Mouse (Mus musculus) right cerebral cortex, adult 2 months (tissue): ENCODE measurements around the gene Clpb.

Experiments
- DNase-seq, 2 experiments: peaks; one replicate each; pipeline ENCODE4 v3.0.0; 2021 to 2022; ENCODE audit warnings: low spot score in 2 of 2

Clpb gene

DNA sequence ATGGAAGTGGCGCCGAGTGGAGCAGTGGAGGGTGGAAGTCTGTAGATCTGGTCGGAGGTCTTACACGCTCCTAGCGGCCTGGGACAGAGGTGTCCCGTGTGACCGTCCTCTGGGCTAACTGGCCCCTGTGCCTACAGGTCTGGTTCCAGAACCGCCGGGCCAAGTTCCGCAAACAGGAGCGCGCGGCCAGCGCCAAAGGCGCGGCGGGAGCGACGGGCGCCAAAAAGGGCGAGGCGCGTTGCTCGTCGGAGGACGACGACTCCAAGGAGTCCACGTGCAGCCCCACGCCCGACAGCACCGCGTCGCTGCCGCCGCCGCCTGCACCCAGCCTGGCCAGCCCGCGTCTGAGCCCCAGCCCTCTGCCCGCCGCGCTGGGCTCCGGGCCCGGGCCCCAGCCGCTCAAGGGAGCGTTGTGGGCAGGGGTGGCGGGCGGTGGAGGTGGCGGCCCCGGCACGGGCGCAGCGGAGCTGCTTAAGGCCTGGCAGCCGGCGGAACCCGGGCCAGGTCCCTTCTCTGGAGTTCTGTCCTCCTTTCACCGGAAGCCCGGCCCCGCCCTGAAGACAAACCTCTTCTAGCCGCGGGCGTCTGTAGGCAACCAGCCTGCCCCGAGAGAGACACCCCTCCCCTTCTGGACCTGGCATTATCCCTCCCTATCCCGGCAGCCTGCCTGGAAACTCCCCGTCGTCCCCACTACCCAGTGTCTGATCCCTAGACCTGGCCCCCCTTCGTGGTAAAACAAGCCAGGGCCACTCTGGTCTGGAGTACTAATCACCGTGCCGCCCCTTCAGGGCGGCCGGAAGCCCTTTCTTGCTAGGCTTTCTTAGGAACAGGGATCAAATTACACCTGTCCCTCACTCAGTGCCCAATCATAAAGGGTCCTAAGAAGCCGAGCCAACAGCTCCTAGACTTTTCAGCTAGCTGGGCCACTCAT lies 158.4 kb downstream of the Clpb start:
- no peak for DNase-seq

DNA sequence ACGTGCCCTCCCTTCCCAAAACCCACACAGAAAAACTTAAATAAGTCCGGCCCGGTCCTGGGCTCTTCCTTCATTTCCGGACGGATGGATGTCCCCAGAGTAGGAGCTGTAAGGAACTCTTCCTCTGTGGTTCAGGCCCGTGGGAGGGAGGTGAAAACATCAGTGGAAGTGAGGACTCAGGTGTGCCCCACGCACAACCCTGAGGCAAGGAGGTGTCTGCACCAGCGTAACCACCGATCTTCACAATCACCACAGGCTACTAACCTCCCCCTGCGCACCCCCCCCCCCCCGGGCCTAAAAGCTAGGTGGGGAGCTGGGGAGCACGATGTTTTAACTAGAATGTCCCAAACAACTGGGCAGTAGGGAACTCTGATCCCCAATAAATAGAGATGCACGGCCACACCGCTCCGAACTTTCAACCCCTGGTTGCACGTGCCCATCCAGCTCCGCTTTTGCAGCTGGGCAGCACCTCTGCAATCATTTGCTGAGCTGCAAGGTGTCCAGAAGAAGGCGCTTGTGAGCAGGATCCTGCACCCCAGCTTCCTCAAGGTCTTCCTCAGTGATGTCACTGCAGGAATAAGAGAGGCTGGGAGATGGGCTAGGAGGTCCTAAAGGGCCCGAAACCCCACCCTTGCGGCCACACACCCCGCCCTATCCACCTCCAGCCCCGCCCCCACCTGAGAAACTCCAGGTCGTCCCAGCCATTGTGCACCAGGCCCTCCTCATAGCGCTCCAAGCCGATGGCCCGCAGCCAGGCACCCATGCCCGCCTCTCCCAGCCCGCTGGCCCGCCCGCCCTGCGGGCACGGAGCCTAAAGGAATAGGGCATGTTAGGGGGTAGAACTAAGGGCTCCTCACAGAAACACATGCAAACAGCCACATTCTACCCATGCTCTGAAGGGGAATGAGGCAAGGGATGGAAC lies 159.7 kb downstream of the Clpb start:
- no peak for DNase-seq

DNA sequence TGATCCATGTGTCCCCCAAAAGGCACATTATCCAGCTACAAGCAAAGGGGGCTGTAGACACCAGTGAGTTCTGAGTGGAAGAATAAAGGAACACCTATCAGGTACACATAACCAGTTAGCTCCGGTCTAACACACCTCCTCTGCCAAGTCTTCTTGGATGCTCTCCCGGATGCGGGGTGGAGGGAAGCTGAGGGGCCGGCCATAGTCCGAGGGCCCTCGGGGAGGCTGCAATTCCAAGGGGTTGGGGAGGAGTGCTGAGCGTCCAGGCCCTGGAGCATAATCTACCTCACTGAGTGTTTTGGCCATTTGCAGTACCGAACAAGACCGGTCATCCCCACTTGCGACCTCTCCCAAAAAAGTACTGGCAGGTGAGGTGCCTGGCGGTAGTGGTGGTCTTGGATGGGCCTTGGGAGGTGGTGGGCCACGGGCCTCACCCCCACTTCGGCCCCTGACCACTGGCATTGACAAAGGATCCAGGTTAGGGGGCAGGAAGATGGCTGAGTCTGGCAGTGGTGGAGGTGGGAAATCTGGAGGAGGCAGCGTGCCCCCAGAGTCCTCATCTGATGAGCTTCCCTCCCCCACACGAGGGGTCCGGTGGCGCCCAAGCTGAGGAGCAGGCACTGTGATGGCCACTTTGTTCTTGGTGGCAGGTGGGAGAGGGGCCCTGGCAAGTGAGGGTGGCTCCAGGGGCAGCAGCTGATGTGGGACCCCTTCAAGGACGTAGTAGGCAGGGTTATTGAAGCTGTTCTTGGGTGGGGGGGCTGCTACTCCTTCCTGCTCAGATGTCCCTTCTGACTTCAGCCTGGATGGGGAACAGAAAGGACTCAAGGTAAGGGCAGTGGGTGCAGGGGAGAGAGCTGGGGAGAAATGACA lies 160.6 kb downstream of the Clpb start:
- no peak for DNase-seq

DNA sequence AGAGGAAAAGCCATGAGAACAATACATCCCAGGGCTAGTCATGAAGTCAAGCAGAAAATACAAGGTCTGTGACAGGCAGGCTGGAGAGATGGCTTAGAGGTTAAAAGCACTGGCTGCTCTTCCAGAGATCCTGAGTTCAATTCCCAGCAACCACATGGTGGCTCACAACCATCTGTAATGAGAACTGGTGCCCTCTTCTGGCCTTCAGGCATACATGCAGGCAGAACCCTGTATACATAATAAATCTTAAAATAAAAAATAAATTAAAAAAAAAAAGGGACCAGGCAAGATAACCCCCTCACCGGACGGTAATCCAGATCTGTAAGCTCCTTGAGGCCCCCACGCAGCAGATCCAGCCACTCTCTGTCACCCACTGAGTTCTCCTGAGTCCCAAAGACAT lies 166.9 kb downstream of the Clpb start:
- no peak for DNase-seq

DNA sequence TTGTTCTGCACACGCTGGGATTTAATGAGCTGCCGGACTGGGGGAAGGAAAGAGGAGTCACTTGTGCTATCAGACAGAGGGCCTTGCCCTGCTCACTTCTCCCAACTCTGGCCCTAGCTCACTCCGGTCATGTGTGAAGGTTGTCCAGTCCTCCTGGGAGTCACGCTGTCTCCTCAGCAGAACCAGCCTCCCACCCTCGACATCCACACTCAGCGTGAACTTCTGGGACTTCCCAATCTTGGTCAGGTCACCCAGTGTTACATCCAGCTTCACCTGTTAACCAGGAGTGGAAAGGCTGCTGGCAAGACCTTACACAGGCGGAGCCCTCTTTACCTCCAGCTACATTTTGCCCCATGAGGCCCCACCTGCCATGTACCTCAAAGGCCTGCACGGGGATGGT lies 168.0 kb downstream of the Clpb start:
- no peak for DNase-seq

DNA sequence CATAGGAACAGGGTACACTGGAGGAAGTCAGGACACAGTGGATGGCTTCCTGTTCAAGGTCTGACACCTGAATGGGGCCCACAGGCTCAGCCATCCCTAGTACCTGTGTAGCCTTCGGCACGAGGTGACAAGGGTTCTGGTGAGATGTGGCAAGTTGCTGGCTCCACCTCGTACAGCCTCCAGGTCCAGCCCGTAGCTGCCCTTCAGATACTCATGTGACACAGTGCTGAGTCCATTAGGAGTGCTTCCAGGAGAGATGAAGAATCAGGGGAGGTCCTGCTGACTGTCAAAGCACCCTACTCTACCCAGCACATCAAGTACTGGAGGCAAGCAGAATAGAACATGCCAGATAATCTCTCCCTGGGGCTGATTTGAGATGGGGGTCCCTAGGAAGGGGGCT lies 168.9 kb downstream of the Clpb start:
- no peak for DNase-seq

DNA sequence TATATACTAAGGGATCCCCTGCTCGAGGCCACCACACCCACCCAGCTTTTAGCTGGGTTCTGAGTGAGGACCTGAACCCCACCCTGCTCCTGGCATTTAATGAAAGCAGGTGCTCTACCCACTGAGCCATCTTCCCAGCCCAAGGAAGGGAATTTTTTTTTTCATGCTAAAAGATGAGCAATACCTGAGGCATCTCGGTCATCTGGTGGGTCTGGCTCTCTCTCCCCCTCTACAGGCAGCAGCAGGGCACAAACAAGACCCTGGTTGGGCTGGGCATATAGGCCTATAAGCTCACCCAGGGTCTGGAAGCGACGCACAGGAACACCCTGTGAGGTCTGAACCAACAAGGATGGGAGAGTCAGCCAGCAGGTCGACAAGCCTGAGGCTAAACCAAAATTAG lies 169.9 kb downstream of the Clpb start:
- DNase-seq = no peak

DNA sequence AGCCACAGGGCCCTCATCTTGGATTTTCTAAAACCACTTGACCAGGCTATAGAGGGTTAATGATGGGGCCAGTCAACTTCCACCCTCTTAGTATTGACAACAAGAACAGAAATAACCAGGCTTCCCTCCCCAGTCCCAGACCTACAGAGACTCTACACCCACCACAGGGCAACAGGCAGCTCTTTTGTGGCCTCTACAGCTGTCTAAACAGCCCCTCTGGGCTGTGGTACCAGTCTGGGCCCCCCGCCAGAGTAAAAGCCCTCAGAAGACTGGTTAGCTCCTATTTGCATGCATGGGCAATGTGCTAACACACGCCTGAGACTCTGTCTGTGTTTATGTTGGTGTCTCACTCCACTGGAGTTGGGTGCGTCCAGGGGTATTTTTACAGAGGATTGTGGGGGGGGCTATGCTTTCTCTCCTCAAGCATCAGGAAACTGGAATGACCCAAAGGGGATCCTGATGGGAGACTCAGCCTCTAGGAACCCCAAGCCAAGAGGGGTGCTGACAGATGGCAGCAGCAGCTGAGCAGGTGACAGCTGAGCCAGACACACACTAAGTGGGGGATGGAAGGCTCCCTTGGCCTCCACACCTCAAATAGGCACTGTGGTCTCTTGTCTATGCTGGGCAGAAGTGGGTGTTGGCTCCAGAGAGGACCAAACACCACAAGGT lies 170.6 kb downstream of the Clpb start:
- DNase-seq = no peak

DNA sequence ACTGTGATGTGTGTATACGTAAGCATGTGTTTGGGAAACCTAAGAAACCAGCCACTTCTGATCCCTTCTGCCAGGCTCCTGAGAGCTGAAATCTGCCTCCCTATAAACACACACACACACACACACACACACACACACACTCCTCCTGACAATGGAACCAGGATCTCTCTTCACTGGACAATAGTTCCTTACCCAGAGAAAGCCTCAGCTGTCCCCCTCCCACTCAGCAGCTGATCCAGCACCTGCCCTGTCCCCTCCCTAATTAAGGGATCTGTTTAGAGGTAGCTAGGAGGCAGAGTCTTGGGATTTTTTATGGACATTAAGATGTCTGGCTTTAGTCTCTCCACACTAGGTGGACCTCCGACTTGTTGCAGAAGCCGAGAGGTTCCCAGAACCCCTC lies 171.5 kb downstream of the Clpb start:
- DNase-seq = no peak

DNA sequence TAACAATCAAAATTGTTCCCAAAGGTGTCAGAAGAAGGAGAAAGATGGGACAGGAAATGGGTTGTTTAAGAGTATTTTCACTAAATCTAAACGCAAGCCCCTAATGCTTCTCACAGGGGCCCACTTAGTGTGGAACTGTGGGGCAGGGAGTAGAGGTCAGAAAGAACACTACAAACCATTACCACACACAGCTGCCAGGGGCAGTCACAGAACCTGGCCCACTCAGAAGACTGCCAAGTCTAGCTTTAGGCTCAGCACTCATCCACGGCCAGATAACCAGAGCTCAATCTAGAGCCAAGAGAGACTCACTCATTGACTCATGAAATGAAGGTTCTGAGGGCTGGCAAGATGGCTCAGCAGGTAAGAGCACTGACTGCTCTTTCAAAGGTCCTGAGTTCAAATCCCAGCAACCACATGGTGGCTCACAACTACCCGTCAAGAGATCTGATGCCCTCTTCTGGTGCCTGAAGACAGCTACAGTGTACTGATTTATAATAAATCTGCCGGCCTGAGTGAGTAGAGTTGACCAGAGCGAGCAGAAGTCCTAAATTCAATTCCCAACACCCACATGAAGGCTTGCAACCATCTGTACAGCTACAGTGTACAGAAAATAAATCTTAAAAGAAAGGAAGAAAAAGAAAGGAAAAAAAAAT lies 172.2 kb downstream of the Clpb start:
- peak in 1 of 2 experiments; percentile 27 for DNase-seq

DNA sequence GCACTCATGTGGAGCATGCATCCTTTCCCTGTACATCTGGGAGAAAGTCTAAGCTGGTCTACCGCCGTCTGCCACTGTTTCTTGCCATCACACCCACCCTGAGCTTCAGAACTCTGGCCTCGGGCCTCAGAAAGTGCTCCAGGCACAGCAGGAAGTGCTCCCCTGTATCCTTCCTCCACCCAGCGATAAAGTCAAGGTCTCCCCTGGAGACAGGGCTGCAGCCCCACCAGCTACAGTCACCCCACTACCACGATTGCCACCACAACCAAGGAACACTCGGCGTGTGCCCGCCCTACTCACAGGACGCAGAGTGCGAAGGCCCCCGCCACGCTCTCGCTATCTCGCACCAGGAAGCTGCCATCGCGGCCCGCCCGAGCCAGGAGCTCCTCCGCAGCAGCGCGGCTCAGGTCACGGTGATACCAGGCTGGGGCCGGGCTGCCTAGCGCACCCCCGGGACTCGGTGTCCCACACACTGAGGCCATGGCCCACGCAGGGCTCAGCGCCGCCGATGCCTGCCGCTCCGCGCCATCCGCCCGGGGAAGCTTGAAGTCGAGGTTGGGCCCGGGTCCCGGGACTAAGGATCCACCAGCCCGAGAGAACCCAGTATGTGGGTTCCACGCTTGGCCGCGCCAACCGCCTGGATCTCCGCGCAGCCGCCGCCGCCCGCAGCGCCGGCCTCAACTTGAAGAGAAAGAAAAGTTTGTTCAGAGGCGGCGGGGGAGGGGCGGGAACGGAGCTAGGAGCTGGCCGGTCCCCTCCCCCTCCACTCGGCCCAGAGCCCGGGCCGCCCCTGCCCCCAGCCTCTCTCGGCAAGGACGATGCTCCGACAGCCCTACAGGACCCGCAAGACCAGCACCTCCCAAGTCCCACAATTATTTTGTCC lies 173.1 kb downstream of the Clpb start:
- peak; percentile 19 to 50 for DNase-seq

DNA sequence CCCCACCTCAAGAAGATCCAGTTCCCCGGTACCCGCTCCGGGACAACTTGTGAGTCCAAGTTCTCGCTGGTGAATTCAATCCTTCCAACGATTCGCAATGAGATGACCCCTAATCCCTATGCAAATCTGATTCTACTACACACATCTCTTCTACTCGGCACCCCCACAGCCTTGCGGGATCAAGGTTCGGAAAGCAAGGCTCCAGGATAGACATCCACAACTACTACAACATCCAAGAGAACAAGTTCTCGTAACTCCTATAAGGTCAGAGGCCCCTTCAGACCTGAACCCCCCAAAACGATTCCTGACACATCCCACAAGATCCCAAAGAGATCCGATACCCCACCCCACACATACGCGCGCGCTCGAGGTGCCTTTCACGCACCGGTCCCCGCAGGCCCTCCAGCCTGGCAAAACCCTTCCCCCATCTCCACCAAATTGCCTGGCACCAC lies 173.7 kb downstream of the Clpb start:
- peak in 1 of 2 experiments; percentile 25 for DNase-seq

DNA sequence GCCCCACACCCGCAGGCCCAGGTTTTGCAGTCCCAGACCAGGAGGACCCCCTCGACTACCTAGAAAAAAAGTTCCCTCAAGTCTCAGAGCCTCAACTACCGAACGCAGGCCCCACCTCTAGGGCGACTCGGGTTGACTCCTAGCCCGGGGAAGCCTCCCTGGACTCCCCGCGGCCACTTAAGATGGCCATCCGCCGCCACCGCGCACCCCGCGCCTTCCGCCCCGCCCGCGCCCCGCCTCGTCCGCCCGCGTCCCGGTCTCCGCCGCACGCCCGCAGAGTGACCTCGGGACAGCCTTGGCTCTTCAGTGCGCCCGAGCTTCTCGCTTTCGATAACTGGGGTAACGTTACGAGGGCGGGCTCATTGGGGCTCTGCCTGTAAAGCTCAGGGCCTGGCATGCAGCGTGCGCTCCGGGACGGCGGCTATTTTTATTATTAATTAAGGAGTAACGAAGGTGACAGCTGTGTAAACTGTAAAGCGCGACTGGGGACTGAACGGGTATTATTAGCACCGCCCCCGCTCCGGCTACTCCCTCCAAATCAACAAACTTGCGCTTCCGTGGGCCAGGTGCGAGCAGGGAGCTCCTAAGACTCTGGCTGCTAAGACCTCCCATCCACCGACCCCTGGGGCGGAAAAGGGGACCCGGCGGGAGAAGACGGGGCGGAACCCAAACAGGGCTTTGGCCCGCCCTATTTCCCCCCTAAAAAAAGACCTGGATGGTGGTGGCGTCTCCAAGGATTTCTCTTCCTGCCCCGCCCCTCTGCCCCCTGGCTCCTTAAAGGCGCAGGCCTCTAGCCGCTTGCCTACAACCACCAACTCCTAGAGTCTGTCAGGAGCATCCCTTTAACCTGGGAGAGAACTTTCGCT lies 174.4 kb downstream of the Clpb start, which contains the start of gene Inppl1:
Inppl1 (minus strand) TSS at position 624 of the 866 bp plus-strand sequence.
- peak; percentile 72 to 80 for DNase-seq

DNA sequence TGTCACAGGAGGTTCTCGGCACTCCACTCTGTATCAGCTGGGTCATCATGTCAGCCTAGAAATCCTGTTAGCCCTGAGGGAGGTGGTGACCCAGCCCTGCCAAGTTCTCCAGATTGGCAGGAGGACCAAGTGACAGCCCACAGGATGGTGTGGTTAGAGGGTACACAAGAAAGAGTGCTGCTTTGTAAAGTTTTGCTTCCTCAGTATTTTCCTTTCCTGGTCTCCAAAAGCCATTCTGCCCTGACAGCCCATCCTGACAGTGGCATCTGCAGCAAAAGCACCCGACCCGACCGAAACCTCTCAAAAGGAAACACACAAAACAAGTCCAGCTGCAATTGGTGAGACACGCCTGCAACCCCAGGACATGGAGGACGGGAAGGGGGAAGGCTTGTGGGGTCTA lies 180.8 kb downstream of the Clpb start:
- DNase-seq = no peak
